Mouse (Mus musculus) embryonic fibroblast, embryonic 13.5 days (primary cell): ENCODE measurements around the gene Arpc1b.

Experiments used
- CTCF ChIP-seq: IDR thresholded peaks from 2 replicates; pipeline ENCODE4 v1.5.1; 2011; ENCODE audit warnings: mild to moderate bottlenecking, control low read depth, low read length, moderate library complexity, borderline replicate concordance; ENCODE audit not compliant: insufficient read depth
- POLR2A ChIP-seq: IDR thresholded peaks from 2 replicates; pipeline ENCODE4 v1.6.1; 2011; ENCODE audit warnings: low read depth, mild to moderate bottlenecking, control low read depth, low read length, moderate library complexity

DNA sequence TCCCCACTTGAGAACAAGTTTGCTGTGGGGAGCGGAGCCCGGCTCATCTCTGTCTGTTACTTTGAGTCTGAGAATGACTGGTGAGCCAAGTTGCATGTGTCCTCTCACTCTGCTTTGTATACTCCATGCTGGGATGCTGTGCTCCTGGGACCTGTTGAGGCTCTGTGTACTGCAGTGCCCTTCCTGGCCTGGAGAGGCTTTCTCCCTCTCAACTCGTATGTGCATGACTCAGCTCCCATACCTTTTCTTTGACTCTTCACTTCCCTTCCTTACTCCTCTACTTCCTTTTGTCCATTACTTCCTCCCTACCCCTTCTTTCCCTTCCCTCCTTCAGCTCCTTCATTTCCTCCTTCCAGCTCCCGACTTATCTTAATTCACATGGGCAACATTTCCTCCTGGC lies 17.8 kb upstream of the Arpc1b start:
- TF ChIP-seq POLR2A (no peak), CTCF (no peak)
